Mouse (Mus musculus) MEL (cell line): ENCODE data around the gene Trio.

Source experiments
- CTCF ChIP-seq, 3 experiments: IDR thresholded peaks in 2 of 3; conservative IDR thresholded peaks in 1 of 3; 2 replicates each; pipeline ENCODE4 v1.5.1; 2011 to 2012; ENCODE audit warnings: low read length in 3 of 3, low read depth in 2 of 3, mild to moderate bottlenecking in 2 of 3, improper control_type of control experiment in 1 of 3, inconsistent platforms in 1 of 3, mixed read lengths in 1 of 3, moderate library complexity in 1 of 3; ENCODE audit not compliant: control insufficient read depth in 1 of 3, insufficient read depth in 1 of 3, poor library complexity in 1 of 3, severe bottlenecking in 1 of 3
- GATA1 ChIP-seq: IDR thresholded peaks from 2 replicates; pipeline ENCODE4 v1.6.1; 2011; ENCODE audit warnings: low read depth, low read length, improper control_type of control experiment
- HCFC1 ChIP-seq: IDR thresholded peaks from 2 replicates; pipeline ENCODE4 v1.6.1; 2012; ENCODE audit warnings: low read depth, mild to moderate bottlenecking, inconsistent platforms, low read length, improper control_type of control experiment, moderate library complexity
- MAZ ChIP-seq: IDR thresholded peaks from 2 replicates; pipeline ENCODE4 v1.6.1; 2012; ENCODE audit warnings: low read depth, mild to moderate bottlenecking, inconsistent platforms, low read length, improper control_type of control experiment
- NELFE ChIP-seq: IDR thresholded peaks from 2 replicates; pipeline ENCODE4 v1.6.1; 2011; ENCODE audit warnings: low read depth, low read length, improper control_type of control experiment
- POLR2A ChIP-seq, 2 experiments: IDR thresholded peaks; 2 replicates each; pipeline ENCODE4 v1.6.1; 2011 to 2012; ENCODE audit warnings: low read length in 2 of 2, mild to moderate bottlenecking in 2 of 2, control low read depth in 1 of 2, improper control_type of control experiment in 1 of 2, low read depth in 1 of 2, moderate library complexity in 1 of 2; ENCODE audit not compliant: control insufficient read depth in 1 of 2, insufficient read depth in 1 of 2, poor library complexity in 1 of 2
- TBP ChIP-seq: IDR thresholded peaks from 2 replicates; pipeline ENCODE4 v1.8.0; 2011; ENCODE audit warnings: low read depth, low read length, improper control_type of control experiment
- ZNF384 ChIP-seq: IDR thresholded peaks from 2 replicates; pipeline ENCODE4 v1.6.1; 2012; ENCODE audit warnings: low read depth, mild to moderate bottlenecking, inconsistent platforms, low read length, improper control_type of control experiment

GRCm38 (mm10) chr15:27997917-27998316 is 27.7 kb downstream of the Trio start:
- TF ChIP-seq POLR2A (IDR thresholded peaks at IDR 0.05; ENCODE audit: control insufficient read depth in 1 of 2, insufficient read depth in 1 of 2, low read depth in 1 of 2, low read length in 2 of 2, poor library complexity in 1 of 2) = no peak
- no peak for TF ChIP-seq CTCF (IDR thresholded peaks at IDR 0.05 in 2 of 3, conservative IDR thresholded peaks at IDR 0.05 in 1 of 3; ENCODE audit: control insufficient read depth in 1 of 3, insufficient read depth in 1 of 3, low read depth in 2 of 3, low read length in 3 of 3, poor library complexity in 1 of 3, severe bottlenecking in 1 of 3)
- no peak for TF ChIP-seq GATA1
- TF ChIP-seq HCFC1 = no peak
- TF ChIP-seq MAZ = no peak
- TF ChIP-seq TBP = no peak
- TF ChIP-seq NELFE = no peak
- TF ChIP-seq ZNF384 = no peak
